Mouse (Mus musculus) embryonic facial prominence, embryonic 11.5 days (tissue): Measurements from ENCODE around the gene Gm28308. TPM values are rescaled to one million over a fixed set of nuclear protein-coding genes. Genes with fewer than 3 reads are reported as not detected.

ENCODE experiments used
- ATAC-seq: fragments of 200-750 bp; cut with Nextera tagmentation; replicated peaks from 2 replicates; pipeline ENCODE4 v1.8.0; 2017; ENCODE audit warnings: low read depth; ENCODE audit not compliant: insufficient number of reproducible peaks, low FRiP score, low TSS enrichment
- DNase-seq: peaks from one replicate; pipeline ENCODE4 v3.0.0-alpha.2; 2015; ENCODE audit warnings: low spot score
- H3K27ac ChIP-seq: fragments of 300-500 bp; sonication (generic); replicated peaks from 2 replicates; pipeline ENCODE4 v1.5.1; 2014; ENCODE audit warnings: mild to moderate bottlenecking, low read depth, low read length, control low read depth
- H3K27me3 ChIP-seq: fragments of 300-500 bp; sonication (generic); 2 replicates; pipeline ENCODE4 v1.6.1; 2014; ENCODE audit warnings: mild to moderate bottlenecking, low read length, moderate library complexity, mixed read lengths; ENCODE audit not compliant: control insufficient read depth, insufficient read depth
- H3K36me3 ChIP-seq: fragments of 300-500 bp; sonication (generic); replicated peaks from 2 replicates; pipeline ENCODE4 v1.6.1; 2014; ENCODE audit warnings: low read depth, mild to moderate bottlenecking, low read length, moderate library complexity, mixed read lengths; ENCODE audit not compliant: control insufficient read depth, insufficient read depth
- H3K4me1 ChIP-seq: fragments of 300-500 bp; sonication (generic); 2 replicates; pipeline ENCODE4 v1.6.1; 2014; ENCODE audit warnings: low read length, mixed read lengths; ENCODE audit not compliant: control insufficient read depth, insufficient read depth
- H3K4me2 ChIP-seq: fragments of 300-500 bp; sonication (generic); 2 replicates; pipeline ENCODE4 v1.6.1; 2014; ENCODE audit warnings: low read depth, mild to moderate bottlenecking, control low read depth, low read length, moderate library complexity
- H3K4me3 ChIP-seq: fragments of 300-500 bp; sonication (generic); 2 replicates; pipeline ENCODE4 v1.5.1; 2014; ENCODE audit warnings: low read depth, low read length, control low read depth
- H3K9ac ChIP-seq: fragments of 300-500 bp; sonication (generic); replicated peaks from 2 replicates; pipeline ENCODE4 v1.6.1; 2014; ENCODE audit warnings: mild to moderate bottlenecking, control low read depth, low read length
- H3K9me3 ChIP-seq: fragments of 300-500 bp; sonication (generic); replicated peaks from 2 replicates; pipeline ENCODE4 v1.6.1; 2016; ENCODE audit warnings: mild to moderate bottlenecking, low read length, inconsistent platforms, mixed read lengths; ENCODE audit not compliant: control insufficient read depth
- WGBS: fragments of 180-500 bp; shearing (Covaris S2); extraction: QIAGEN DNeasy Blood & Tissue Kit; methylation state at CpG from one replicate; pipeline ENCODE4 v1.1.7; 2014; 5-methylcytosine and 5-hydroxymethylcytosine counted together
- polyA plus RNA-seq: library from polyadenylated mRNA; unstranded; fragments of >200 nt; fragmentation: Nextera tagmentation; extraction: Ambion mirVana; gene quantifications from 2 replicates; pipeline ENCODE4 v1.2.1, GENCODE M21; 2014

Gm28308 gene
- polyA plus RNA-seq, 1 experiment from 2014 or later = 0.38 TPM

- no peak within 1 kb of the TSS for H3K27ac ChIP-seq
- H3K9ac ChIP-seq = no peak within 1 kb of the TSS
- 1% methylated on average over 46 of the region's 46 CpGs for WGBS
- peaks cover 87% of the 10 kb centered on the region for H3K27me3 ChIP-seq
- ATAC-seq (peak; percentile 44; the same call in 1 of the 2 replicates), DNase-seq (peak; percentile 90)
- H3K9me3 ChIP-seq = no peaks in the 10 kb centered on the region
- peak within 1 kb of the TSS; percentile 58 for H3K4me2 ChIP-seq
- H3K36me3 ChIP-seq = no peaks in the 10 kb centered on the region
- H3K4me3 ChIP-seq = peak within 1 kb of the TSS; percentile 36
- H3K4me1 ChIP-seq = no peaks in the 10 kb centered on the region; the same call in 1 of the 2 replicates
Measured at GRCm38 (mm10) chr6:52221337-52221992, 8.3 kb upstream of the Gm28308 start, which contains the start of gene Hoxa7. Hoxa7 (minus strand) TSS chr6:52221854.

GRCm38 (mm10) chr6:52220865-52221310 lies 7.7 kb upstream of the Gm28308 start:
- Histone ChIP-seq H3K27ac (no peak overlapping the region), H3K4me2 (peak overlapping the region; percentile 58; the same call in 1 of the 2 replicates), H3K9ac (no peak overlapping the region), H3K4me1 (no peaks in the 10 kb centered on the region; the same call in 1 of the 2 replicates), H3K9me3 (no peaks in the 10 kb centered on the region), H3K36me3 (no peaks in the 10 kb centered on the region), H3K27me3 (peaks cover 88% of the 10 kb centered on the region), H3K4me3 (peak overlapping the region; percentile 36; the same call in 1 of the 2 replicates)
- ATAC-seq (no peak), DNase-seq (no peak)
- WGBS = 8% methylated on average over 12 of the region's 12 CpGs

GRCm38 (mm10) chr6:52220003-52220864 lies 7.1 kb upstream of the Gm28308 start:
- WGBS = 10% methylated on average over 32 of the region's 32 CpGs
- ATAC-seq = no peak
- Histone ChIP-seq H3K4me1 (no peaks in the 10 kb centered on the region; the same call in 1 of the 2 replicates), H3K27me3 (peaks cover 88% of the 10 kb centered on the region), H3K4me3 (no peak overlapping the region), H3K9me3 (no peaks in the 10 kb centered on the region), H3K36me3 (no peaks in the 10 kb centered on the region), H3K9ac (no peak overlapping the region), H3K27ac (no peak overlapping the region), H3K4me2 (no peak overlapping the region)
- no peak for DNase-seq

GRCm38 (mm10) chr6:52219234-52219942 lies 6.2 kb upstream of the Gm28308 start:
- Histone ChIP-seq H3K9ac (no peak overlapping the region), H3K4me3 (no peak overlapping the region), H3K27me3 (peaks cover 90% of the 10 kb centered on the region), H3K4me1 (no peaks in the 10 kb centered on the region; the same call in 1 of the 2 replicates), H3K36me3 (no peaks in the 10 kb centered on the region), H3K27ac (no peak overlapping the region), H3K4me2 (no peak overlapping the region), H3K9me3 (no peaks in the 10 kb centered on the region)
- 19% methylated on average over 9 of the region's 9 CpGs for WGBS
- ATAC-seq (no peak), DNase-seq (no peak)

GRCm38 (mm10) chr6:52218643-52219215 lies 5.6 kb upstream of the Gm28308 start:
- Histone ChIP-seq H3K4me3 (no peak overlapping the region), H3K9ac (no peak overlapping the region), H3K4me2 (no peak overlapping the region), H3K27ac (no peak overlapping the region), H3K4me1 (no peaks in the 10 kb centered on the region; the same call in 1 of the 2 replicates), H3K36me3 (no peaks in the 10 kb centered on the region), H3K9me3 (no peaks in the 10 kb centered on the region), H3K27me3 (peaks cover 89% of the 10 kb centered on the region)
- ATAC-seq = no peak
- no peak for DNase-seq
- 6% methylated on average over 14 of the region's 14 CpGs for WGBS

- Histone ChIP-seq H3K4me1 (no peaks in the 10 kb centered on the region; the same call in 1 of the 2 replicates), H3K9me3 (no peaks in the 10 kb centered on the region), H3K4me2 (no peak overlapping the region; the same call in 1 of the 2 replicates), H3K27ac (no peak overlapping the region), H3K4me3 (peak overlapping the region; percentile 14; the same call in 1 of the 2 replicates), H3K27me3 (peaks cover 94% of the 10 kb centered on the region), H3K36me3 (no peaks in the 10 kb centered on the region), H3K9ac (no peak overlapping the region)
- no peak for DNase-seq
- WGBS = 3% methylated on average over 23 of the region's 23 CpGs
- ATAC-seq = no peak
Measured at GRCm38 (mm10) chr6:52217895-52218642, 4.9 kb upstream of the Gm28308 start.

- peak; percentile 76 for DNase-seq
- no peak overlapping the region for H3K9ac ChIP-seq
- ATAC-seq = no peak
- H3K9me3 ChIP-seq = no peaks in the 10 kb centered on the region
- no peaks in the 10 kb centered on the region; the same call in 1 of the 2 replicates for H3K4me1 ChIP-seq
- peak overlapping the region; percentile 14; the same call in 1 of the 2 replicates for H3K4me3 ChIP-seq
- WGBS = under 1% methylated on average over 25 of the region's 25 CpGs
- H3K36me3 ChIP-seq = no peaks in the 10 kb centered on the region
- no peak overlapping the region for H3K27ac ChIP-seq
- H3K27me3 ChIP-seq = peaks cover 94% of the 10 kb centered on the region
- H3K4me2 ChIP-seq = peak overlapping the region; percentile 31
Measured at GRCm38 (mm10) chr6:52217459-52217768, 4.3 kb upstream of the Gm28308 start.
